Mouse (Mus musculus) adrenal gland, postnatal 14 days (tissue): Measurements from ENCODE around the gene Gpr84. TPM values are rescaled to one million over a fixed set of nuclear protein-coding genes. Genes with fewer than 3 reads are reported as not detected.
"Not testable (repeated sequence)": the region's sequence is repeated elsewhere in the genome, so short reads cannot be mapped to it uniquely, and the experiment has no call there.

Experiments used
- DNase-seq: peaks from one replicate; pipeline ENCODE4 v3.0.0; 2021; ENCODE audit warnings: mixed read lengths
- microRNA-seq, 2 experiments: library from miRNA; unstranded; fragments of <30 nt; microRNA quantifications; one replicate each; pipeline ENCODE4 v1.2.0; 2021
- total RNA-seq: library from RNA; stranded (reverse); gene quantifications from 2 replicates; pipeline ENCODE4 v1.2.3, GENCODE M21; 2021

Gene Gpr84
- total RNA-seq, 1 experiment from 2014 or later = not detected

DNA sequence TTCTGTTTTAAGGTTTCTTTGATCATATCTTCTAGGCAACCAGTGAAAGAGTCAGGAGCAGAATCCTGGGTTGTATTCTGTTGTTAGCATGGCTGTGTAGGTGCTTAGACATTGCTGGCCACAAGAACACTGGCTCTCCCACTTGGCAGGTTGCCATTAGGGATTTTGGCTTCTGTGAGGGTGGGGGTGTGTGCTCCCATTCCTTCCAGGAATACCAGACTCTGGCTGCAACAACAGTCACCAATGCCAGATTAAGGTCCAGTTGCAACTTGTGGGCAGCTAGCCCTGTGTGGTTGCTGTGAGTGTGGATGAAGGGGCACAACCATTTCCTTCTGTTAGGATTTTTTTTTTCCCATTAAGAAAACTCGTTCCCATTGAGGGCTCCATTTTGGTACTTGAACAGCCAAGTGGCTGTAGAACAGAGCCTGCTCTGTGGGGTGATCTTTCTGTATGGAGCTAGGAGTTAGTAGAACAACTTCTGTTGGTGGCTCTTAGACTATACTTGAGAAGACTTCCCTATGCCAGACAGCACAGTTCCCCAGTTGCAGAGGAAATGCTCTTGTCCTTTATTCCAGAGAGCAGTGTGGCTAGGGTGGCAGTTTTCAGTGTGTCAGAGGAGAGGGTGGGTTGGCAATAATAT lies 24.5 kb downstream of the Gpr84 start:
- peak; percentile 70 for DNase-seq

DNA sequence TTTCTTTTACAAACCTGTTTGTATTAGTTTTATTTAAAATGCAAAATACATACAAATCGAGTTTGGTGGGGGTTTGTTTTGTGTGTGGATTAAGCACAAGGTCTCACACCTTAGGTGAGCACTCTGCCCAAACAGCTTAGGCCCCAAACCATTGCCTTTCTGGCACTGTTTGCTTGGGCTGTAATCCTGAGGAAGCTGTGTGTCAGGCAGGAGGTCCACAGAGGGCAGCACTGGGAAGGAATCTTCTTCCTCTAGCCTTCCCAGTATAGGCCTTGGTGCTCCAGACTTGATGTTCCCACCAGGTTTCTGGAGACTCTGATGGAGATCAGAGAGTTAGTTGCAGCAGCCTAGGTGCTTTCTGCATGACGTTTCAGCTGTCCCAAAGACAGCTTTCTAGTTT lies 25.8 kb downstream of the Gpr84 start:
- DNase-seq = peak; percentile 46

DNA sequence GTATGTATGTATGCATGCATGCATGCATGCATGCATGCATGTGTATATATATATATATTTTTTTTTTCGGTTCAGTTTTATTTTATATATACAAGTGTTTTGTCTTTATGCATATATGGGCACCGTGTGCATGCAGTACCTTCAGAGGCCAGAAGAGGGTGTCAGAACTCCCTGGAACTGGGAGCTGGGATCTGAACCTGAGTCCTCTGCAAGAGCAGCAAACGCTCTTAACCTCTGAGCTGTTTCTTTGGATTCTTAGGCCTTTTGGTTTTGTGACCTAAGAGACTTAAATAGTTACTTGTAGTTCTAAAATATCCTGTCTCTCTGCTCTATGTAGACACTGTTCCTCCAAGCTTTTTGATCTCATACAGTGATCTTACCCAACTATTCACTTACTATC lies 26.3 kb downstream of the Gpr84 start:
- DNase-seq = peak; percentile 70

DNA sequence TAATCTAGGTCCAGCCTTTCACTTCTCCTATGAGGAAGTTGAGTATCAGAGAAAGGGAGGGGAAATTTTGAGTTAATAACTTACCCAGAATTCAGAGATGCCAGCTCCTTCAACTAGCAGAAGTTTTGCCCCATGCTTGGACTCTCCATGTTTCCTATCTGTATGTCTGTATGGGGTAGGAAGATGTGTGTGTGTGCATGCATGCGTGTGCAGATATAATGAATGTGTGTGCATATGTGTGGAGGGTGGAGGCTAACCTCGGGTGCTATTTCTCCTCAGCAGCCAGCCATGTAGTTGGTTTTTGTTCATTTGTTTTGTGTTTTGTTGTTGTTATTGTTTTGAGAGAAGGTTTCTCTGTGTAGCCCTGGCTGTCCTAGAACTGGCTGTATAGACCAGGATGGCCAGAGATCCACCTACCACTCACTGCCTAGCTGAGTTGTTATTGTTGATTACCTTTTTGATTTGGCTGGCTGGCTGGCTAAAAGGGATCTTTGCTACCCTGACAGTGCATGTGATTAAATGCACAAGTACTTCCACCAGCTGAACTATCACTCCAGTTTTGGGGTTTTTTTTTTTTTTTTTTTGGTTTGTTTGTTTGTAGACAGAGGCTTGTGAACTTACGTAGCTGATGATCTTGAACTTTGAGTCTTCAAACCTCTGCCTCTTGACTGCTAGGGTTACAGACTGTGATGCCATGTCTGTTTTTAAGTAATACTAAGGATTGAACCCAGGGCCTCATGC lies 28.8 kb downstream of the Gpr84 start:
- no peak for DNase-seq

DNA sequence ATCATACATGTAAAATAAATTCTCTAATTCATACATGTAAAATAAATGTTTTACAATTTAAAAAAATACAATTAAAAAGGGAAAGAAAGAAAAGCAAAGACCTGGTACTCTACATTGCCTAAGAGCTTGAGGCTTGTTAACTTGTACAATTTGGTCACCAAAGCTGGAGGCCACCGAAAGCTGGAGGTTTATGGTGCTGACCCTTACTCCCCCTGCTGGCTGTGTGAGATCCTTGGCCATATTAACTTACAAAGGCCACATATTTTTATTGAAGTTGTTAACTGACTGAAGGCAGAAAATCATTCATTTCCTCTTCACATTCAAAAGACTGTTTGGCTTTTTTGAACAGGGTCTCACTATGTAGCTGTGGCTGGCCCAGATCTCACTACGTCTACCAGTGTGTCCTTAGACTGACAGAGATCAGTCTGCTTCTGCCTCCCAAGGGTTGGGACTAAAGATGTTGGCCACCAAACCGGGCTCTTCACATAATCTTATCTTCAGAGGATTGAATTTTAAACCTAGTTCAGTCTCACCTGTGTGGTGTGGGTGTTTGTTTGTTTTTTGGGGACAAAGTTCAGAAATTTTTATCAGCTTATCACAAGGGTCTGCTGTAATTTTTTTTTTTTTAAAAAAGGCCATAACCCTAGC lies 29.5 kb downstream of the Gpr84 start:
- DNase-seq = peak; percentile 67

DNA sequence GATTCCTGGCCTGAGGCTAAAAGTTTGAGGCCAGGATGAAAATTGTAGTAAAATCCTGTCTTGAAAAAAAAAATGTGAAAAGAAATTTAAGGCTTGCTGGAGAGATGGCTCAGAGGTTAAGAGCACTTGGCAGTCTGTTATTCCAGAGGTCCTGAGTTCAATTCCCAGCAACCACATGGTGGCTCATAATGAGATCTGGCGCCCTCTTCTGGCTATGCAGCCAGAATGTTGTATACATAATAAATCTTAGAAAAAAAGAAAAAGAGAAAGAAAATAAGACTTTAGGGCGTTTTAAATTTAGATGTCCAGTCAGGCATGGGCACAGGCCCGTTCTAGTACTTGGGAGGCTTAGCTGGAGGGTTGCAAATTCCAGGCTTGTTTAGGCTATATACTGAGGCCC lies 30.7 kb downstream of the Gpr84 start:
- peak; percentile 58 for DNase-seq

DNA sequence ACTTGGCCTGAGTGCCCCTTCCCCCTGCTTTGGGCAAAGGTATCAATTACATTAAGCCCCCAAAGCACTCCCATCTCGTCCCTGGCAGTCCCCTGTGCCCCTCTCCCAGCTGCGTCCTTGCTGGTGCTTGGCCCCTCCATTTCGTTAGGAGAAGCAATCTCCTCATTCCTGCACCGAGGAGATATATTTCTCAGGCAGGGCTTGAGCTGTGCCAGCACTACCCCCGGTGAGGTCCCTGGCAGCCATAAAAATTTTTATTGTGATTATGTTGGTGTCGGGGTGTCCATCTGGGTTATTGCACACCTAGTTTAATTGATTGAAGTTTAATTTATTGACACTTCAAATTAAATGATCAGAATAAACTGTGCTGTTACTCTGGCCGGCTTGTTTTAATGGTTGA lies 32.5 kb downstream of the Gpr84 start:
- DNase-seq = no peak

DNA sequence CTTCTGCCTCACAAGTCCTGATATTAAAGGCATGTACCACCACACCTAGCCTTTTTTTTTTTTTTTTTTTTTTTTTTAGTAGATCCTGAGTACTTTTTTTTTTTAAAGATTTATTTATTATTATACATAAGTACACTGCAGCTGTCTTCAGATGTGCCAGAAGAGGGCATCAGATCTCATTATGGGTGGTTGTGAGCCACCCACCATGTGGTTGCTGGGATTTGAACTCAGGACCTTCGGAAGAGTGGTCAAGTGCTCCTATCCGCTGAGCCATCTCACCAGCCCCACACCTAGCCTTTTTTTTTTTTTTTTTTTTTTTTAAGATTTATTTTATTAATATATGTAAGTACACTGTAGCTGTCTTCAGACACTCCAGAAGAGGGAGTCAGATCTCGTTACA lies 34.5 kb downstream of the Gpr84 start:
- not testable (repeated sequence) for DNase-seq

DNA sequence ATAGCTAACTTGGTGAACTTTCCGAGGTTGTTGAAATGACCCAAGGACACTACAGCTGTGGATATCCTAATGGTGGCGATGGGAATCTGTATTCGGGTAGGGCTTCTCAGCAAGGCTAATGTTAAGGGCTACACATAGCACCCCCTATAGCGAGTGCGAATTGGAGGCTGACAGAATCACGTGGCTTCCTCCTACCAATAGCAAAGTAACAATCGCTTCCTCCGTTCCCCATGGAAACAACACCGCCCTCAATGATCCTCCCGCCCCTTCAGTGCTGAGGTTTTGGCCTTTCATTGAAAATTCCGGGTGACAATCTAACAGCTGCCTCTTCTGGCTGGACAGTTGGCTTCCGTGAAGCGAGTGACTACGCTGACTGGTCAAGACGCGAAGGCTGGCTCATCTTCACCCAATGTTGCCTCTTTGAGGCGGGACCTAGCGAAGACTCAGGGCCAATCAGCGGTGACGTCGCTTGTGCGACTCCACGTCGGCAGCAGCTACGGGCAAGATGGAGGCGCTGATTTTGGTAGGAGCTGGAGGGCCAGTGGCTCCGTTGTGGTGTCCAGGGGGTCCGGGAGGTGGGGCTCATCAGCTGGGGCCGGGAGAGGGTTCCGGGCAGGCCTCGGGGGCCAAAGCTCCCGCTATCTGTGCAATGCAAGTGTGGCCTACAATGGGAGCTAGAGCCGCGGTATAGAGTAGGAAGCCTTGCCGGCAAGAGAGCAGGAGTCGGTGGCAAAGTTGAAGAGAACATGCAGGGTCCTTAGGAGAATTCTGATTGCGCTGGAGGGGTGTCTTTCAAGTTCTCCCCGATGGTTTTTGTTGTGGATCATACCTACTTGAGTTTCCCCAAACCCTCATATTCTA lies 37.8 kb downstream of the Gpr84 start, which contains the start of gene Copz1:
Copz1 (plus strand) TSS at position 296 of the 861 bp plus-strand sequence.
- peak; percentile 96 for DNase-seq

DNA sequence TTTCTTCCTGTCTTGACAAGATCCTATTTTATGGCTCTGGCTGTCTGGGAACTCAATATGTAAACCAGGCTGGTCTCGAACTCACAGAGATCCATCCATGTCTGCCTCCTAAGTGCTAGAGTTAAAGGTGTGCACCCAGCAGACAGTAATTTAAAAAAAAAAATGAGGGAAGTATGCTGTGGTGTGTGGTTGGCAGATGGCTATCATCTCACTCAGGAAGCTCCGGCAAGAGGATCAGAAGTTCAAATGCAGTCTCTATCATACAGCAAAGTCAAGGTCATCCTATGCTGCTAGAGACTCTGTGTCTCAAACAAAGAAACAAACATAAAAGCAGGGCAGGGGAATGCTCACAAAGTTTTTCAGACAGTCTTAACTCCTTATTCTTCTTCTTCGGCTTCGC lies 41.5 kb downstream of the Gpr84 start:
- DNase-seq = no peak

DNA sequence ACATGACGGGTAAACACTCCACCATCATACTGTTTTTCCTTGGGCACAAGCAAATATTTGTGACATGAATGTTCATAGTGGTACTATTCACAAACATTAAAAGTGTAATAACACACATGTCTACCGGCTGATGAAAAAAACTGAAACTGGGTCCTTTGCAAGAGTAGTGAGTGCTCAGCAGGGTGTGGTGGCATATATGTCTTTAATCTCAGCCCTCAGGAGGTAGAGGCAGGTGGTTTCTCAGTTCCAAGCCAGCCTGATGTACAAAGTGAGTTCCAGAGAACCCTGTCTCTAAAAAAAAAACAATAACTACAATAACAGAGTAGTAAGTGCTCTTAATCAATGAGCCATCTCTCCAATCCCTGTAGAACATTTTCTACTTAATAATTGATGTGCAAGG lies 45.6 kb downstream of the Gpr84 start:
- DNase-seq = no peak

DNA sequence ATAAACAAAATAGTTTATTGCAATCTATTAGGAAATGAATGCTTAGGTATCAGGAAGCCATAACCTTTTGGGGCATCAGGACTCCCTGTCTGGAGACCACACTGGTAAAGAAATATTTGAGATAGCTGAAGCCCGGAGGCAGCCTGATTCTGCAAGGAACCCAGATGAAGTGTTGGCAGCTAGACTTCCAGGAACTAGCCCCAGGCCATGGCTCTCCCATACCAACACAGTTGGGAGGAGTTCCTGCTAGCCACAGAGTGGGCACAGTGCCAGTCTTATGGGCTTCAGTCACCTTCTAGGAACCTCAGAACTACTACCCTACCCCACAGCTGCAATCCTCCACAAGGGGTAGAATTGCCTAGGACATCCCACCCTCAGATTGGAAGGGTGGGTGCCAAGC lies 50.4 kb downstream of the Gpr84 start:
- DNase-seq = no peak

DNA sequence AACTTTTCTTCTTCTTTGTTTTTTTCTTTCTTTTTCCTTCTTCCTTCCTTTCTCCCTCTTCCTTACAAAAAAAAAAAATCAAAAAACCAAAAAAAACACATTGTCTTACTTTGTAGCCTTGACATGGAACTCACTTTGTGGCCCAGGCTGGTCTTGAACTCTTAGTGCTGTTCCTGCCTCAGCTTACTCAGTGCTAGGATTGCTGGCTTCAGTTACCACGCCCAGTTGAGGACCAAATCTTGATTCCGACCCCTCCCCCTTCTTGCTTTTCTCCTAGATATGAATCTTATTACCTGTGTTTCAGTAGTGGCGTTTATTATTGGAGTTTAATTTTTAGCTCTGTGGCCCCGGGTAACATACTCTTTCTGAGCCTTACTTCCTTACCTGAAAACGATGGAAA lies 51.2 kb downstream of the Gpr84 start:
- no peak for DNase-seq

Small RNAs within 50 kb of the gene (microRNA-seq; reads per million reads assigned to microRNA genes)
- 182 to 285 reads per million in 2 experiments for gene Mir148b
- gene Mir6963 = 0 to 0.38 reads per million in 2 experiments

Other genes starting within 250 kb of the Gpr84 start
- 10.9 and 17.6 TPM in 2 replicates for gene Smug1, start 143.5 kb downstream of the Gpr84 start, total RNA-seq
- gene Cbx5, start 70.8 kb downstream of the Gpr84 start, total RNA-seq = 73.0 and 73.8 TPM in 2 replicates
- 273 and 322 TPM in 2 replicates for gene Hnrnpa1, start 70.2 kb downstream of the Gpr84 start, total RNA-seq
- 1.0 and 4.7 TPM in 2 replicates for gene Nfe2, start 52.2 kb downstream of the Gpr84 start, total RNA-seq
- gene Copz1, start 37.9 kb downstream of the Gpr84 start, total RNA-seq = 118 and 125 TPM in 2 replicates
- gene Zfp385a, start 29.5 kb upstream of the Gpr84 start, total RNA-seq = 18.7 and 19.9 TPM in 2 replicates
- 34.9 and 37.7 TPM in 2 replicates for gene Itga5, start 56.2 kb upstream of the Gpr84 start, total RNA-seq
- gene Gtsf1, start 119.9 kb upstream of the Gpr84 start, total RNA-seq = not detected in 2 replicates
- gene Gtsf2, start 137.9 kb upstream of the Gpr84 start, total RNA-seq = not detected in 2 replicates
- 3.7 and 12.1 TPM in 2 replicates for gene Nckap1l, start 143.2 kb upstream of the Gpr84 start, total RNA-seq
- 5.2 and 8.1 TPM in 2 replicates for gene Pde1b, start 192.4 kb upstream of the Gpr84 start, total RNA-seq
- gene Ppp1r1a, start 227.4 kb upstream of the Gpr84 start, total RNA-seq = 18.7 and 19.3 TPM in 2 replicates